Mouse (Mus musculus) testis, postnatal 10 days (tissue): ENCODE measurements around the gene Dennd1b.

Experiments used
- DNase-seq: peaks from one replicate; pipeline ENCODE4 v3.0.0; 2021; ENCODE audit warnings: low spot score

The Dennd1b gene

DNA sequence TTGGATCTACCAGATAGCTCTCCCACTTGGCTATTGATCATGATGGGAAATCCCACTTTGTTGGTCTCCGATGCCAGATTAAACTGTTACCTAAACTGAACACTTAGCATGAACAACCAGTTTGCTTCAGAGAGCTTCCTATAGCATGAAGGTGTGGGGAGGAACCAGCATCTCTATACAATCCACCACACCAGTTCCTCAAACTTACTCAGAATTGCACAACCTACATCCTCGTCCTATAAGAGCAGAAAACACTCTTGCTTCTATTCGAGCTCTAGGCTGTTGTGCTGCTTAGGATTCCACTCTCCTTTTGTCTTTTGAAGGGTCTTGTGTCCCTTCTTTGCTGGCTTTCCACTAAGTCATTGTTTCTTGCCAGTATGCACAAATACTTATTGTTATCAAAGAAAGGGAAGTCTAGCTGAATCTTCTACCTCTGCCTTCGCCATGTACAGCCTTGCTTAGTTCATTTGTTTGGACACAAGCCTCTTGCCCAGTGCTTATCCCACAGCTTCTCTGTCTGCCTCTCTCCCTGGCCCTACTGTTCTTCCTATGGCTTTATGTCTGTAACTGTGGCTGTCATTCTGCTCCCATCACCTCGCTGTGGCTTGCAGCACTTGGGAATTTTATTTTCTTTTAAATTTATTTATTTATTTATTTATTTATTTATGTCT lies 52.0 kb downstream of the Dennd1b start:
- no peak for DNase-seq

DNA sequence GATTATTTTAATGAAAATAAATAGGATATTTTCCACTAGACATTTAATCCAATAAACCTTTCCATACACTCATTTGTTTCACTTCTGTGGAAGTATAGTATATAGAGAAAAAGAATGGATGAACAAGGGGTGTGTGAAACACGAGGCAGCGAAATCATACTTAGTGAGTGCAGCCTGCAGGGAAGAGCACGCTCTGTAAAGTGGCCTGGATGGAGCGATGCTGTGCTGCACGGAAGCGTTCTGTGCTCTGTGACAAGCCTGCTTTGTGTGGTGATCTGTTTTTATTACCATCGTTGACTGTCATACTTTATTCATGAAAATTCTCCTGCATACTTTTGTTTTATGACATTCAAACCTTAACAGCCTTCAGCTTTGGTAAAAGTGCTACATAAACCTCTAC lies 58.1 kb downstream of the Dennd1b start:
- DNase-seq = no peak

DNA sequence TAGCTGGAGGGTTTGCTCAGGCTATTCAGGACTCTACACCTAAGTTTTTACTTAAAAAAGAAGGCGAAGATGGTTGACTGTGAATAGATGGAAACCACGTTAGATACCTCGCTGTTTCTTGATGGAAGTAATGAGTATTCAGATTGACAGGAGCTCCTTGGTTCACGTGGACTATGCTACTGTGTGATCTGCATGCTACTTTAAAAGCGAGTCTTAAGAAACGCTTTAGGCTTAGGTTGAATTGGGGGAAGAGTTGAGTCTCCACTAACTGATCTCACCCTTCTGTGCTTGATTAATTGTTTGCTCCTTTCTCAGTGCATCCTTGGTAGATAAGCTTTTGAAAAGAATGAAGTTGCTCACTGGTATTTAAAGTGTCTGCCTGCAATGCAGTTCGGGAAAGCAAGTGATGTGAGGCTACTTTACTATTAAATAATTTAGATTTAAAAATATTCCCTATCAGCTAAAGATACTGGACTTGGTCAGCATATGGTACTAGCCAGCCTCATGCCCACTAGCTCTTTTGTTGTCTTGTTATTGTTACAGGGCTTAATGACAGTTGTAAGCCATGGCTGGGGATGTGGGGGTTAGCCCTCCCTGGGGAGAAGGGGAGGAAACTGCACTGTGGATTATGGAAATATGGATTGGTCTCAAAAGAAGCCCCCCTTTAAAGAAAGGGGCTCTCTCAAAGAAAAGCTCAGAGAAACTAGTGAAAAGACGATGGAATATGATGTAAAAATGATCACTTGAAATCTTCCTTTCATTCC lies 62.8 kb downstream of the Dennd1b start:
- no peak for DNase-seq

DNA sequence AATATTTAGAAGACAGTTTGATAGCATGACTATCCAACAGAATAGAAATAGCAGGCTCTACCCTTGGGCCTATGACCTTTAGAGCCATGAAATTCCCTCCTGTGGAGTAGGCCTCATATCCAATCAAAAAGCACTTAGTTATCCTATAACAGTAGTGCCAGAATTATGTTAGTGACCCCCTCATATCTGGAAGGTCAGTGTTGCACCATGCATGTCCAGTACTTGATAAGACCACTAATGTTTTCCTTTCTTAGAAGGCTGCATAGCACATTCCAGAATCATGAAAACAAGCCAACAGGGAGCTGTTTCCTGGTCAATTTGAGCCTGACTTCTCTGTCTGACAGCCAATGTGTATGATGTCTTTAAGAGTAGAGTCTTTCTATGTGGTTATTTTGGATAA lies 66.3 kb downstream of the Dennd1b start:
- DNase-seq = no peak

DNA sequence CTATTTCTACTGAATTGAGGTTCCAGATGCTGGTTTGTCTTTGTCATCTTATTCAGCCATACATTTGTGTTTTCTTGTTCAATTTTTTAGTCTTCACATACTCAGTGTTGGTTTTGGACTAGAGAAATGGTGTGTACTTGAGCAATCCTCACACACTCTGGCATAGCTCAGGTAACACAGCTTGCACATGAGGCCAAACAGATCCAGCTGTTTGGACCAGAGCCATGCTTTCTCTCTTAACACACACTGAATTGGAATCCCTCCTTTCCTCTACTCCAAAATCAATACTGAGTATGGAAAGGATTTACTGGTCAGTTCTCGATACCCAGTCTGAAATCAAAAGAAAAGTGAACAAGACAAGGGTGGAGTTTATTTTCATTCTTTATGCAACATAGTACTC lies 69.2 kb downstream of the Dennd1b start:
- DNase-seq = no peak

DNA sequence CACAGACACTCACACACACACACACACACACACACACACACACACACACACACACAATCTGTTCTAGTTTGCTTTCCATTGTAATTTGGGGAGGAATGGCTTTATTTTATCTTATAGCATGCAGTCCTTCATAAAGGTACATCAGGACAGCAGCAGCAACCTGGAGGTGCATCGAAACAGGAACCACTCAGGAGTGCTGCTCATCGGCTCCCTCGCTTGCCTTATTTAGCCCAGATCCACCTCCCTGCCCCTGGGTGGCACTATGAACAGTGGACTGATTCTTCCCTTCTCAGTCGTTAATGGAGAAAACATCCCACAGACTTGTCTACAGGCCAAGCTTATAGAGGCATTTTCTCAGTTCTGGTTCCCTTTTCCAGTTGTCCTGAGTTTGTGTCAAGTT lies 71.9 kb downstream of the Dennd1b start:
- no peak for DNase-seq

DNA sequence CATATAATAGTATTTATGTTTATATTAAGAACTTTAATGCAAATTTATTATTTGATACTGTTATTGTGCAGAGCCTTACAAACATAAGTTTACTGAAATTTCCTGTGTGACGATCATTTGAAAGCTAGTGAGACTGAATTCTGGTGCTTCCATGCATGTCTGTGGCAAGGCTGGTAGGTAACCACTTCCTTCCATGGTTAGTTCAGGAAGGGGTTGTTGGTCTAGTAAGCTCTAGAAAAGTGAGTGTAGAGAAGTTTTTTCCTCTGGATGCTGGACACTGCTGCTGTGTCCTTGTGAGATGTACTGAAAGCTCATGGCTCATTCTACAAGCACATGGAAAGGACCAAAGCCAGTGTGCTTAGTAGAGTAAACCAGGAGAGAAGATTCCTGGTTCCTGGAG lies 73.1 kb downstream of the Dennd1b start:
- no peak for DNase-seq

DNA sequence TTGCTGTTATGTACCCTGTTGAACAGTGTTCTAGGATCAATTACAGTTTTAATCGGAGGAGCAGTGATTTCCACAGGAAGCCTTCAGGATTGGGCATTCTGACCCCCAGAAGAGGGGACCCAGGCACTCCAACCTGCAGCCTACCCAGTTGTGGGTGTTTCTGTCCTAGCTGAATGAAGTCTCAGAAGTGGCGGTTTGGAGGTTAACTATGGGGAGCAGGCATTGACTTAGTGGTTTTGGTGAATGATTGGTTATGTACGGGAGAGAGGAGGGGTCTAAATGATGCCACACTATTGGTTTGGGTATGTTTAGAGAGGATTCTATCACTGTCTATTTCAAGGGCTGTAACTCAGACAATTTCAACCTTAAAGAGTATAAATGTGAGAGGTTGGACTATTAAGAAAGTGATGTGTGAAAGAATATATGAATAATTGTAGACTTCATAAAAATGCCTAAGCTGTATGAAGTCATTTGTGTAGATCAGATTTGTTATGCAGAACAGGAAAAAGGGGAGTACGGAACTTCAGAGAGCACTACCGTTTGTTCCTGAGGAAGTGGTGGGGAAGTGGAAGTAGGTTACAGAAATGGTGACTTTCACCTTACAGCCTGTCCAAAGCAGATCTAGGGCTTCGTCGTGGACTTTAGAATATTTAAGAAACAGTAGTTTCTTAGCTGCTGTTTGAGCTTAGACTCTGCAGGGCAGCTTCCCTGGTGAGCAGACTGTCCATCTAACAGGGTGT lies 73.7 kb downstream of the Dennd1b start:
- DNase-seq = no peak

DNA sequence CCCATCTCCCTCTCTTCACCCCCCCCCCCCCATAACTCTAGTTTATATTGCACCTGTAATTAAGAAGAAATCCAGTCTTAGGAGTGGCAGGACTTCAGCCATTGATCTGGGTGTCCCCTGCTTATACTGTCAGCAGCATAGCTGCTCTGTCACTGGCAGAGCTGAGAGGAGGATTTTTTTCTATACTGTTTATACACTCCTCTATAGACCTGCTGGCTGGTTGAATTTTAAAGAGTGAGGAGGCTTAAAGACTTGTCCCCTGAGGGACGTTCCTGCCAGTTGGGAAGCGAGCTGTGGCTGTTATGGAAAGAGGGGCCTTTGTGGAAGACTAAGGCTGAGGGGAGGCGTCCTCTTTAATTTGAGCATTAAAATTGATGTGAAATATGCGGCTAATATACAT lies 74.8 kb downstream of the Dennd1b start:
- no peak for DNase-seq

DNA sequence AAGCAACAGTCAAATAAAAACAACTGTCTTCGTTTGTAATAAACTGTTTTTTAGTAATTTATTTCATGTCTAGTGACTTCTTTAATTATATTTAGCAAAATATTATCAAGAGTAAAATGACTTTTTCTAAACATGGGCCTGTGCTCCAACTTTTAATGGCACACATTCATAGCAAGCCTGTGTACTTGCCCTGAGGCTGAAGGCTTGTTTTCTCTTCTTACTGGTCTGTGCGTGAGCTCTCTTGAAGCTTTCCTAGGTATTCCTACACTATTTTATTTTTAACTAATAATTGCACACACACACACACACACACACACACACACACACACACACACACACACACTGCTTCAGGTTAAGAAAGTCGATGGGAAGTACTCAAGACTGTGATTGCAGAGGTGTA lies 75.4 kb downstream of the Dennd1b start:
- DNase-seq = no peak

DNA sequence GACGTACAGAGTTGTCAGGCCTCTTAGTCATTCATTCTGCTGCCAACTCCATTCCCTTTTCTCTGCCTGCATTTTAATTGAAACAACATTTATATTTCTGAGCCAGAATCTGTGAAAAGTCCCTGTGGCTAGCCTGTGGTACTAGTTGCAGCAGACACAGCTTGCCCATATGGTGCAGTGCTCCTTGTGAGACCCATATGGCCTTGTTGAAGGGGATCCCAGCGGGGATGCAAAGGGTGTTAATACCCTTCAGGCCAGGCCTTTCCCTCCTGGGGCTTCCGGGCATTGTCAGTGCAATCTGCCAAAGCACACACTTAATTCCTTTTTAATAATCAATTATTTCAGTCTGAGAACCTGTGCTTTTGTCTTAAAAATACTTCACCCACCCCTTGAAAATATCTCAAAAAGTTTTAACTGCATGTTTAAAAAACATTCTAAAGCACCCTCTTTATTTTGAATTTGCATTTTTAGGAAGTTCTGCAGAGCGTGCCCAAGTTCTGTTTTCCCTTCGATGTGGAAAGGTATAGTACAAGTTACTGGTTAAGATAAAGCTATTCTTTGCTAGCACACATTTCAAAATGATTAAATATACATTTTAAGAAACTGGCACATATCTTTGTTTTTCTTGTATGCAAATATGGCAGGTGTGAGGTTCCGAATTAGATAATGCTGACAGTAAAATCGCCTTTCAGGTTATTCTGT lies 76.4 kb downstream of the Dennd1b start:
- DNase-seq = no peak

DNA sequence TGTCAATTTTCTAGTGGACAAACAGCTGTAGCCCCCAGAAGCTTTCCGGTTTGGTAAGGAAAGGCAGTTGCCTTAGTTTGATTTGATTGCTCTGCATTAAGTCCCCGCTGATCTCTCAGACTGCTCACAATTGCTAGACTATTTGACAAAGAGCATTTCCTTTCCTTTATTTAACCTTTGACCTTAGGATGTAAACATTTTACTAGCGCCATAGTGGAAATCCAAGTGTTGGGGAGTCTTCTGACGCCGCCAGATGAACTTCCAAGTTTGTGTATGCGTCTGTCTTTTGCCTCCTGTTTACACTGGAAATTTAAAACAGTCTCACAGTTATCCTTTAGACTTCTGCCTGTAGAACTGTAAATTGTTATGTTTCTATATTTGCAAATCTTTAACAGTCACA lies 85.8 kb downstream of the Dennd1b start:
- DNase-seq = no peak

DNA sequence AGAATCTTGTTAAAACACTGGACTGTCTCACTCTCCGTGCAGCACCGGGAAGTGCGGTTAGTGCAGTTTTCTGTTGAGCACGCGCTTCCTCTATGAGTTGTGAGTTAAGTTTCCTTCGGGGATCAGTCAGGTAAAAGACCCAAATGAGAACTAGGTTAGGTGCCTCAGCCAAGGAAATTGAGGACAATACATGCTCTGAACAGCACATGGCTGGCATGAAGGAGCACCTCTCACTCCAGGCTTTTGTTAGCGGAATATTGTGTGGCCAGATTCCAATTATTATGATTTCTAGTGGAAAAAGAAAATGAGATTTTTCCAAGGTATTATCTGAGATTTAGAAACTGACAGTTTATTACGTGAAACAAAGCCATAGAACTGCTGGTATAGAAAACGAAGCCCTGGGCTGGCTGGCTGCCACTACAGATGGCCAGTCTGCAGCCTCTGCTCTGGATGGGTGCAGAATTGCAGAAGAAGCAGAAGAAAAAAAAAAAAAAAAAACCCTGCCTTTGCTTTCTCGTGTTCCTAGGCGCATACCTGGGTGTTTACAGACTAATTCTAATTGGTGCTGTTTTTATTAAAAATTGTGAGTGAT lies 86.7 kb downstream of the Dennd1b start:
- no peak for DNase-seq

DNA sequence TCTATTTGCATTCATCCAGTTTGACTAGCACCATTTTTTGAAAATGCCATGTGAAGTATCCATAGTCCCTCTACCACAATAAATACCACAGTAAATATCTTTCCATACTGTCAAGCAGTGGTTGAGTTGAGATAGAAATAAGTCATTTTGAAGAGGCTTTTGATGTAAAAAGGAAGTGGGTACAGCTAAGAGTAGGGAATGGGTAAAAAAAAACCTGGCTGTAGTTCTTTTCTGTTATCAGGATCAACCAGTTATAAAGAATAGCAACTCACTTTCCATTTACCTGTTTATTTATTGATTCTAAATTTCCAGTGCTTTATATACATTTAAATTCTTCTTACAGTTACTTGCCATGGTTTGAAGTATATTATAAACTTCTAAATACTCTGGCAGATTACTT lies 89.8 kb downstream of the Dennd1b start:
- no peak for DNase-seq

DNA sequence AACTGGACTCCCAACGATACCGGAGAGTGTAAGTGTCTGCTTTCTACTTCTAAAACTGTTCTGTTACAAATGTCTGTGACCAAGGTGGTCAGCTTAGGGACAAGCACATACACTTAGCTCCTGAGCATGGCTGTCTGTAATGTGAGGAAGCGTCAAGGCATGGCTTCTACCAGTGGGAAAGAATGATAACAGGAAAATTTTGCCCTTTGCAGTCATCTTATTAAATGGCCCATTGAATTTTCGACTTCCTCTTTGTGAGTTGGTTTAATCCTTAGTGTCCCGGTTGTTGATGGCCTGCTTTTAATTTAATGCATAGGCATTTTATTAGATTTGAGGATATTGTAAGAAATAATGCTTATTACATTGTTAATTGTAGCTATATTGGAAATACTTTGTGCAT lies 97.1 kb downstream of the Dennd1b start:
- DNase-seq = no peak

DNA sequence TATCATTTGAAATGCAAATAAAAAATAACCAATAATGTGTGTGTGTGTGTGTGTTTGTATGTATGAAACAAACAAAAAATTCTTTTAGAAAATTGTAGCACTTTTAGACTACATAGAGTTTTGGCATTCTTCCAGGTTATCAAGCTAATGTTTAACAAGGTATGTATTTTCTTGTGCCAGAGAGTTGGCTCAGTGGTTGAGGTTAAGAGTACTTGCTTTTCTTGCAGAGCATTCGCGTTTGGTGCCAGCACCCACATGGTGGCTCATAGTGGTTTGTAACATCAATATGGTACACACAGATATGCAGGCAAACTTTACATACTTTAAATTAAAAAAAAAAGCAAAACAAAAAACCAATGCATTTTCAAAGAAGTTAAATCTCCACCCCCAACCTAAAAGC lies 101.5 kb downstream of the Dennd1b start:
- DNase-seq = no peak

DNA sequence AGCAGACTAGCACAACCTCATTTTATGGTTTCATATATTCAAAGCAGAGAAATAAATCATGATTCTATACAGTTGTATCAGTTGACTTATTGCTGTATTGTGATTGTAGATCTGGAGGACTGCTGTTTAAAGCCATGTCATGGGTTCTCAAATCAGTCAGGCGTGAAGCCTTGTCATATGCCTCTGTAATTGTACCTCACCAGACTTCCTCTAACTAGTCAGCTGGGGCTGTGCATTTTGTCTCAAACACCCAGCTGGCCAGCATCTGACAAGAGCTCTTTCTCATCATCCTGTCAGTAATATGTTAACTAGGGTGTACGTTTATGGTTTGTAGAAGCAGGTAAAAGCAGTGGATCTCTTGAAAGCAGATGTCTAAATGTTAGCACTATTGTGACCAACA lies 104.0 kb downstream of the Dennd1b start:
- DNase-seq = no peak

DNA sequence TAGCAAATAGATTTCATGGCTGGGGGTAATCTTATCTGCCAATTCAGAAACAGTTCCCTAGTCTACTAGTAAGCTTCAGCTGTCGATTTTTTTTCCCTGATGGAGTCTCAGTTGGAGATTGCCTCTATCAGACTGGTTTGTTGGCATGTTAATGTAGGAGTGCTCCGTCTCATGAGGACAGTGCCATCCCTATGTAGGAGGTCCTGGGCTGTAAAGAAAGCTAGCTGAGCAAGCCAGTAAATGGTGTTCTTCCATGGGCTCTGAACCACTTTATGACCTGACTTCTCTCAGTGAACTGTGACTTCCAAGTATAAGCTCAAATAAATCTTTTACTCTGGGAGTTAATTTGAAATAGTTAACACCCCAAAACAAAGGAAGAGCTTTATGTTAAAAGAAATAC lies 107.8 kb downstream of the Dennd1b start:
- no peak for DNase-seq

DNA sequence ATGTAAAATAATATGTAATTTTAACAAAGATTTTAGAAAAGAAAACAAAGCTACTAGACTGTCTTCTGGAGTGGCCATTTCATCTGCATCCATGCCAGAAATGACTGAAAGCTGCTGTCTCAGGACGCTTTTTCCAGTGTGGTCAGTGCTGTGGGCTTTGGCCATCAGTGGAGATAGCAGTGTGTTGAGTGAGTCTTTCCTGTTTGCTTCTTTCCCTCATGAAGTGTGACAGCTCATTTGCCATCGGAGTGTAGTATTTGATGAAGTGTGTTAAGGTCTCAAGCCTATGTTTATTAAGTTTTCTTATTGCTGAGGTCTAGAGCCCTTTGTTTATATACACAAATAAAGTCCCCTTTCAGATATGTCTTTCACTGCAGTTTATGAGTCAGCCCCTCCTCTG lies 112.4 kb downstream of the Dennd1b start:
- DNase-seq = no peak

DNA sequence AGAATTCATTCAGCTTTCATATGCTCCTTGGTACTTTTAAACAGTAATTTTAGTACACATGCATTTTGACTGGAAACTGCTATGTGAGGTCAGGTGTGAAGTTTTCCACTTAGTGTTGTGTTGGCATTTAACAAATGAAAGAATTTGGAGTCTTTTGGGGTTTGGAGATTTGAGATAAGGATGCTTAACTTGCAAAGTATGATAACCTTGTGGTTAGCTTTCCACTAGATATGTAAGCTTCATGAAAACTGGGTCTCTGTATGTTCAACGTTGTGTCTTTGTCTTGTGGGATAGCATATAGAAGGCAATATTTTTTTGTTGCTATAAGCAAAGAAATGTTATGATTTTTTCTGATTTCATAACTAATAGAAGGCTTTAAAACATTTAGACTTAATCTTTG lies 114.8 kb downstream of the Dennd1b start:
- DNase-seq = no peak

DNA sequence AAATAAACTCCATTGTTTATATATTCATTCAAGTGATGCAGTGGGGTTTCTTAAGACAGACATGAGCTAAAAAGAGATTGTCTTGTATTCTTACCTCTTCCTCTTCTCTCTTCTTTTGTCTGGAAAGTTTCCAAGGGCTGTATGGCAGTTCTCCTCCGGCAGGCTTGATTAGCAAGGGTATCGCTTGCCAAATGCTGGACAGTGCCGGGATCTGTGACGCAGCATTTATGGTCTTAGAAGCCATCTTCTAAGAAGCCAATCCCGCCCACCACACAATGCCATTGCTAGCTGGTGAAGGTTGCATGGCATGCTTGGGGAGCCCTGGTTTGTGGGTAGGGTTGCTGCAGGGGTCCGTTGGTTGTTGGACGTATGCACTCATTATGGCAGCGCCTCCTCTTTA lies 115.8 kb downstream of the Dennd1b start:
- DNase-seq = no peak

DNA sequence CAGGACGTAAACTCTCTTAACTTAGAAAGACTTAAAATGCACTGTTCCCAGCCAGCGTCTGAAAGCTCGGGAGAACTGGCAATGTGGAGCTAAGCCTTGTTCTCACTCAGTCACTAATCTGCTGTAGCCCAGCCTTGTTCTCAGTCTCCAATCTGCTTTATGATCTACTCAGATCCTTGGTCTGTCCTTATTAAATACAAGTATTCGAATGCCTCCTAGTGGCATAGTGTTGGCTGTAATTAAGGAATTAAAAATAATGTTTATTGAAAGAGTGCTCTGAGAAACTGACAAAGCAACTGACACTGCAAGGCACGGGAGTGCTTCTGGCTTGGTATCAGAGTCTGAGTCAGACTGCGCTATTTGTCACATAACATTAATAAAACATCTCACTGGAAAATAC lies 116.3 kb downstream of the Dennd1b start:
- no peak for DNase-seq
